Mouse (Mus musculus) midbrain, embryonic 11.5 days (tissue): Measurements from ENCODE around the gene Lmx1b. TPM values are rescaled to one million over a fixed set of nuclear protein-coding genes. Genes with fewer than 3 reads are reported as not detected.

Experiments used
- ATAC-seq: fragments of 200-750 bp; cut with Nextera tagmentation; 2 replicates; pipeline ENCODE4 v1.8.0; 2017; ENCODE audit warnings: moderate TSS enrichment, moderate library complexity; ENCODE audit not compliant: low FRiP score
- DNase-seq: peaks from one replicate; pipeline ENCODE4 v3.0.0; 2015; ENCODE audit warnings: low spot score; ENCODE audit errors: missing footprints
- H3K27ac ChIP-seq: fragments of 300-500 bp; sonication (generic); 2 replicates; pipeline ENCODE4 v1.5.1; 2014; ENCODE audit warnings: low read depth, low read length
- H3K27me3 ChIP-seq: fragments of 300-500 bp; sonication (generic); 2 replicates; pipeline ENCODE4 v1.6.1; 2014; ENCODE audit warnings: mild to moderate bottlenecking, low read length, moderate library complexity, mixed read lengths; ENCODE audit not compliant: control insufficient read depth, insufficient read depth
- H3K36me3 ChIP-seq: fragments of 300-500 bp; sonication (generic); 2 replicates; pipeline ENCODE4 v1.6.1; 2014; ENCODE audit warnings: mild to moderate bottlenecking, low read length, moderate library complexity, mixed read lengths; ENCODE audit not compliant: control insufficient read depth, insufficient read depth
- H3K4me1 ChIP-seq: fragments of 300-500 bp; sonication (generic); 2 replicates; pipeline ENCODE4 v1.6.1; 2014; ENCODE audit warnings: low read length; ENCODE audit not compliant: control insufficient read depth, insufficient read depth
- H3K4me2 ChIP-seq: fragments of 300-500 bp; sonication (generic); 2 replicates; pipeline ENCODE4 v1.6.1; 2014; ENCODE audit warnings: mild to moderate bottlenecking, moderate library complexity
- H3K4me3 ChIP-seq: fragments of 300-500 bp; sonication (generic); 2 replicates; pipeline ENCODE4 v1.5.1; 2014; ENCODE audit warnings: low read depth, low read length
- H3K9ac ChIP-seq: fragments of 300-500 bp; sonication (generic); 2 replicates; pipeline ENCODE4 v1.6.1; 2014; ENCODE audit warnings: low read length
- H3K9me3 ChIP-seq: fragments of 300-500 bp; sonication (generic); 2 replicates; pipeline ENCODE4 v1.6.1; 2016; ENCODE audit warnings: low read length; ENCODE audit not compliant: control insufficient read depth
- WGBS: fragments of 180-500 bp; shearing (Covaris S2); extraction: QIAGEN DNeasy Blood & Tissue Kit; methylation state at CpG from one replicate; pipeline ENCODE4 v1.1.7; 2014; 5-methylcytosine and 5-hydroxymethylcytosine counted together
- polyA plus RNA-seq: library from polyadenylated mRNA; unstranded; fragments of >200 nt; fragmentation: Nextera tagmentation; extraction: Ambion mirVana; gene quantifications from 2 replicates; pipeline ENCODE4 v1.2.1, GENCODE M21; 2014

Lmx1b gene
- polyA plus RNA-seq, 1 experiment from 2014 or later, result 2.2 TPM

GRCm38 (mm10) chr2:33544781-33545566 lies 95.3 kb downstream of the Lmx1b start:
- H3K27me3 ChIP-seq, result peaks cover 38% of the 10 kb centered on the region
- no peak overlapping the region for H3K9ac ChIP-seq
- peaks cover 29% of the 10 kb centered on the region for H3K4me1 ChIP-seq
- no peak; the same call in 1 of the 2 replicates for ATAC-seq
- H3K36me3 ChIP-seq, result no peaks in the 10 kb centered on the region
- H3K4me2 ChIP-seq, result peak overlapping the region; percentile 56
- no peaks in the 10 kb centered on the region for H3K9me3 ChIP-seq
- no peak overlapping the region for H3K27ac ChIP-seq
- WGBS, result 20% methylated on average over 16 of the region's 16 CpGs
- H3K4me3 ChIP-seq, result peak overlapping the region; percentile 35
- DNase-seq, result no peak

GRCm38 (mm10) chr2:33544203-33544762 lies 96.0 kb downstream of the Lmx1b start:
- H3K4me1 ChIP-seq, result peaks cover 29% of the 10 kb centered on the region
- H3K4me2 ChIP-seq, result peak overlapping the region; percentile 56
- peak overlapping the region; percentile 29 for H3K9ac ChIP-seq
- no peaks in the 10 kb centered on the region for H3K36me3 ChIP-seq
- peaks cover 38% of the 10 kb centered on the region for H3K27me3 ChIP-seq
- H3K4me3 ChIP-seq, result peak overlapping the region; percentile 35
- DNase-seq (peak; percentile 91), ATAC-seq (peak; percentile 47; the same call in 1 of the 2 replicates)
- peak overlapping the region; percentile 22; the same call in 1 of the 2 replicates for H3K27ac ChIP-seq
- under 1% methylated on average over 35 of the region's 43 CpGs for WGBS
- H3K9me3 ChIP-seq, result no peaks in the 10 kb centered on the region

GRCm38 (mm10) chr2:33543429-33544202 lies 96.7 kb downstream of the Lmx1b start:
- H3K4me2 ChIP-seq, result peak overlapping the region; percentile 56
- peak; percentile 85 for ATAC-seq
- H3K9me3 ChIP-seq, result no peaks in the 10 kb centered on the region
- peak overlapping the region; percentile 35 for H3K4me3 ChIP-seq
- under 1% methylated on average over 36 of the region's 38 CpGs for WGBS
- peak overlapping the region; percentile 29 for H3K9ac ChIP-seq
- peaks cover 29% of the 10 kb centered on the region for H3K4me1 ChIP-seq
- H3K27me3 ChIP-seq, result peaks cover 38% of the 10 kb centered on the region
- H3K27ac ChIP-seq, result 0 out of 2 replicates have a peak overlapping the region, but pooled peaks have one; percentile 36
- peak; percentile 95 for DNase-seq
- no peaks in the 10 kb centered on the region for H3K36me3 ChIP-seq

GRCm38 (mm10) chr2:33542696-33543428 lies 97.4 kb downstream of the Lmx1b start:
- Histone ChIP-seq H3K27ac (0 out of 2 replicates have a peak overlapping the region, but pooled peaks have one; percentile 48), H3K9ac (peak overlapping the region; percentile 5; the same call in 1 of the 2 replicates), H3K27me3 (peaks cover 38% of the 10 kb centered on the region), H3K4me1 (peaks cover 29% of the 10 kb centered on the region), H3K36me3 (no peaks in the 10 kb centered on the region), H3K4me2 (peak overlapping the region; percentile 56), H3K4me3 (peak overlapping the region; percentile 35), H3K9me3 (no peaks in the 10 kb centered on the region)
- 1% methylated on average over 11 of the region's 11 CpGs for WGBS
- ATAC-seq, result no peak
- DNase-seq, result peak; percentile 98

- H3K27ac ChIP-seq, result no peak overlapping the region
These were observed 114.8 kb downstream of the Lmx1b start for GRCm38 (mm10) chr2:33525274-33526055.

GRCm38 (mm10) chr2:33515856-33516255 lies 124.5 kb downstream of the Lmx1b start:
- WGBS, result 80% methylated on average over 19 of the region's 19 CpGs
- Histone ChIP-seq H3K4me1 (no peaks in the 10 kb centered on the region), H3K27ac (no peak overlapping the region), H3K9ac (no peak overlapping the region), H3K36me3 (no peaks in the 10 kb centered on the region), H3K4me3 (no peak overlapping the region), H3K4me2 (no peak overlapping the region), H3K9me3 (no peaks in the 10 kb centered on the region), H3K27me3 (no peaks in the 10 kb centered on the region)
- ATAC-seq, result no peak
- no peak for DNase-seq

More at GRCm38 (mm10) chr2:33525274-33526055, 114.8 kb downstream of the Lmx1b start:
- Histone ChIP-seq H3K4me1 (no peaks in the 10 kb centered on the region), H3K9me3 (no peaks in the 10 kb centered on the region), H3K4me2 (no peak overlapping the region), H3K36me3 (no peaks in the 10 kb centered on the region), H3K4me3 (no peak overlapping the region), H3K9ac (no peak overlapping the region), H3K27me3 (no peaks in the 10 kb centered on the region)
- 83% methylated on average over 5 of the region's 5 CpGs for WGBS
- no peak for DNase-seq
- ATAC-seq, result no peak

GRCm38 (mm10) chr2:33515431-33515830 lies 124.9 kb downstream of the Lmx1b start:
- ATAC-seq (no peak), DNase-seq (no peak)
- H3K27ac ChIP-seq, result no peak overlapping the region
- no peaks in the 10 kb centered on the region for H3K9me3 ChIP-seq
- no peak overlapping the region for H3K4me2 ChIP-seq
- H3K36me3 ChIP-seq, result no peaks in the 10 kb centered on the region
- no peak overlapping the region for H3K4me3 ChIP-seq
- H3K9ac ChIP-seq, result no peak overlapping the region
- H3K27me3 ChIP-seq, result no peaks in the 10 kb centered on the region
- WGBS, result 88% methylated on average over 8 of the region's 8 CpGs
- no peaks in the 10 kb centered on the region for H3K4me1 ChIP-seq
